Comparison of ENCODE assay signal across 8 mouse cellular contexts in the genomic region with DNA sequence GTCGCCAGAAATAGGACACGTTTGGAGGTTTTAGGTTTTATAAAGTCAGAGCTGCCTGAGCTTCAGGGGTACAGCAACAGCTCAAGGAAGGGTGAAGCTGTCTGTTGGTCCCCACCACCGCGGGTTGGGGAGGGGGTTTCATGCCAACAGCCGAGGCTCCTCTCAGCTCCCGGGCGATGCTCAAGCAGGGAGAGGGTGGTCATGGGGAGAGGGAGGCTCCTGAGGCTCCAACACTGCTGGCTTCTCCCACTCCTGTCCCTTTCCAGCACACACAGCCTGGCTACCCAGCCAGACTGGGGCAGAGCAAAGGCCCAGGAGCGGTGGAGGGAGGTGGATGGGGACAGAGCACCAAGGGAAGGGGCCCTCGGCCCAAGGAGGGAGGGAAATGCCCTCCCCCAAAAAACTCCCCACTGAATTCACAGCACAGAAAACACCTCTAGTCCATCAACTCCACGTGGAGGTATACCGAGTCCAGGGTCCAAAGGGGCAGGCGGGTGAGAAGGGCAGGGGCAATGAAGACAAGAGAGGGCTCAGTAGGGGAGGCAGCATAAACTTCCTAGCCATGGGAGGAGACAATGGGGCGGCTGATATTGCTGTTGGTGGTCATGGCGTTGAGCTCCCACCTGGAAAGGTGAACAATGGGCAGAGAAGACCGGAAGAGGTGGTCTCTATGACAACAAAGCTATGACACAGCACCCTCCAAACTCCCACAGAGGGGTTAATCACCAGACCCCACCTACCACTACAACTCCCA. TPM values are rescaled to one million over a fixed set of nuclear protein-coding genes. Genes with fewer than 3 reads are reported as not detected.
DNase-seq lines count a peak whose midpoint lies in the region; ATAC-seq and TF ChIP-seq lines count a peak whose summit lies in the region.

No protein-coding gene starts in this region.

- peak; percentile 39 for ATAC-seq in forebrain, embryonic 13.5 days
- ATAC-seq in liver, embryonic 13.5 days (ENCODE audit: low read depth) = peak; percentile 7; the same call in 1 of the 2 replicates
- no peak; the same call in 1 of the 2 replicates for ATAC-seq in megakaryocyte progenitor cell, adult 5-6 weeks (replicated peaks; ENCODE audit: poor library complexity)

- peaks cover 62% of the 10 kb centered on the region for H3K79me2 ChIP-seq in C2C12 (ENCODE audit: control insufficient read depth, insufficient read depth)

- no peaks in the 10 kb centered on the region for H3K9me3 ChIP-seq in forebrain, embryonic 13.5 days (replicated peaks)
- H3K9me3 ChIP-seq in liver, embryonic 13.5 days (replicated peaks) = no peaks in the 10 kb centered on the region

- H3K4me1 ChIP-seq in cerebellum, adult 2 months (ENCODE audit: control insufficient read depth, insufficient read depth, low read length) = peaks cover 17% of the 10 kb centered on the region
- peaks cover 37% of the 10 kb centered on the region for H3K4me1 ChIP-seq in forebrain, embryonic 13.5 days
- H3K4me1 ChIP-seq in liver, embryonic 13.5 days (replicated peaks) = peaks cover 50% of the 10 kb centered on the region

- peaks cover 54% of the 10 kb centered on the region for H3K36me3 ChIP-seq in C2C12 (ENCODE audit: control insufficient read depth, insufficient read depth)
- peaks cover 57% of the 10 kb centered on the region for H3K36me3 ChIP-seq in forebrain, embryonic 13.5 days (ENCODE audit: poor library complexity, severe bottlenecking)
- peaks cover 56% of the 10 kb centered on the region for H3K36me3 ChIP-seq in liver, embryonic 13.5 days

- TF ChIP-seq CTCF in cerebellum, adult 2 months (IDR thresholded peaks at IDR 0.05; ENCODE audit: borderline replicate concordance, insufficient read depth, low read depth, low read length) = no peak
- no peak for TF ChIP-seq CTCF in C2C12 (IDR thresholded peaks at IDR 0.05; ENCODE audit: control insufficient read depth, insufficient read depth, insufficient read length)

- H3K79me3 ChIP-seq in C2C12 (ENCODE audit: low read depth) = peaks cover 38% of the 10 kb centered on the region

- peak overlapping the region; percentile 62 for H3ac ChIP-seq in C2C12 (ENCODE audit: control insufficient read depth, insufficient read length, low read depth)

- TF ChIP-seq POLR2A in cerebellum, adult 2 months (IDR thresholded peaks at IDR 0.05; ENCODE audit: borderline replicate concordance, insufficient read depth, low read length) = no peak

- peak overlapping the region; percentile 94 for H3K4me3 ChIP-seq in cerebellum, adult 2 months (replicated peaks; ENCODE audit: insufficient read depth, low read depth, low read length)
- H3K4me3 ChIP-seq in C2C12 (ENCODE audit: insufficient read depth, poor library complexity, severe bottlenecking) = peak overlapping the region; percentile 6
- H3K4me3 ChIP-seq in forebrain, embryonic 13.5 days = peak overlapping the region; percentile 81
- H3K4me3 ChIP-seq in liver, embryonic 13.5 days (replicated peaks) = peak overlapping the region; percentile 85

- no peak for DNase-seq in cerebellum, adult 2 months
- no peak for DNase-seq in cerebellum, adult 11 months
- no peak for DNase-seq in liver, embryonic 13.5 days
- DNase-seq in urinary bladder, postnatal 10 days (ENCODE audit: low spot score) = no peak
- no peak for DNase-seq in ovary, postnatal 36 days (ENCODE audit: low spot score)

- H3K27ac ChIP-seq in cerebellum, adult 2 months (ENCODE audit: insufficient read depth, low read length) = no peak overlapping the region
- H3K27ac ChIP-seq in forebrain, embryonic 13.5 days = peak overlapping the region; percentile 65
- H3K27ac ChIP-seq in liver, embryonic 13.5 days = peak overlapping the region; percentile 87

- H3K27me3 ChIP-seq in cerebellum, adult 2 months (ENCODE audit: control insufficient read depth, insufficient read depth, low read length) = no peaks in the 10 kb centered on the region
- no peaks in the 10 kb centered on the region for H3K27me3 ChIP-seq in C2C12 (ENCODE audit: control insufficient read depth, insufficient read depth, insufficient read length)
- no peaks in the 10 kb centered on the region for H3K27me3 ChIP-seq in forebrain, embryonic 13.5 days
- no peaks in the 10 kb centered on the region for H3K27me3 ChIP-seq in liver, embryonic 13.5 days

- WGBS in cerebellum, adult 2 months = 12% methylated on average over 15 of the region's 15 CpGs
- WGBS in forebrain, embryonic 13.5 days = 16% methylated on average over 15 of the region's 15 CpGs
- 32% methylated on average over 15 of the region's 15 CpGs for WGBS in liver, embryonic 13.5 days (ENCODE audit: insufficient replicate concordance)

- H3K9ac ChIP-seq in forebrain, embryonic 13.5 days = peak overlapping the region; percentile 77
- peak overlapping the region; percentile 83 for H3K9ac ChIP-seq in liver, embryonic 13.5 days

- peak overlapping the region; percentile 73 for H3K4me2 ChIP-seq in forebrain, embryonic 13.5 days
- peak overlapping the region; percentile 86 for H3K4me2 ChIP-seq in liver, embryonic 13.5 days

TF ChIP-seq in C2C12, 6 proteins besides CTCF, POLR2A, EP300 and RAD21:
- no peak for TF ChIP-seq MYOG (IDR thresholded peaks at IDR 0.05; ENCODE audit: control insufficient read depth, extremely low read depth, insufficient read length)
- TF ChIP-seq MAX (IDR thresholded peaks at IDR 0.05) = no peak
- no peak for TF ChIP-seq FOSL1 (IDR thresholded peaks at IDR 0.05; ENCODE audit: insufficient read depth, low read length, poor library complexity, severe bottlenecking)
- TF ChIP-seq USF1 (IDR thresholded peaks at IDR 0.05; ENCODE audit: low read depth) = no peak
- no peak for TF ChIP-seq MYOD1 (IDR thresholded peaks at IDR 0.05; ENCODE audit: control insufficient read depth, insufficient read length, low read depth)
- TF ChIP-seq CEBPB (IDR thresholded peaks at IDR 0.05; ENCODE audit: low read depth) = no peak
TF ChIP-seq in C2C12: peak in this region for 0.

RNA-seq across cellular contexts. Expression of gene Rrp36, which starts 0.6 kb away (rescaled TPM):
- polyA plus RNA-seq in cerebellum, adult 2 months (2012; rRNA removed) = 32.3 and 33.0 TPM in 2 replicates
- polyA plus RNA-seq in C2C12 (2012; fragmentation: generic; extraction: Trizol) = 45.8 TPM
- 54.5 and 59.7 TPM in 2 replicates for polyA plus RNA-seq in forebrain, embryonic 13.5 days (2015; fragmentation: Nextera tagmentation; extraction: Ambion mirVana)
- 31.7 and 31.9 TPM in 2 replicates for polyA plus RNA-seq in liver, embryonic 13.5 days (2015; fragmentation: Nextera tagmentation; extraction: Ambion mirVana)
- total RNA-seq in megakaryocyte progenitor cell, adult 5-6 weeks (2015) = 12.4 and 13.6 TPM in 2 replicates
- total RNA-seq in megakaryocyte progenitor cell, adult 5-6 weeks (2017) = 70.4 and 89.7 TPM in 2 replicates

RNA-seq across cellular contexts. Expression of gene Mea1, which starts 3.9 kb away (rescaled TPM):
- 136 and 147 TPM in 2 replicates for polyA plus RNA-seq in cerebellum, adult 2 months (2012; rRNA removed)
- polyA plus RNA-seq in C2C12 (2012; fragmentation: generic; extraction: Trizol) = 141 TPM
- 196 and 208 TPM in 2 replicates for polyA plus RNA-seq in forebrain, embryonic 13.5 days (2015; fragmentation: Nextera tagmentation; extraction: Ambion mirVana)
- 65.2 and 67.8 TPM in 2 replicates for polyA plus RNA-seq in liver, embryonic 13.5 days (2015; fragmentation: Nextera tagmentation; extraction: Ambion mirVana)
- 47.6 and 53.5 TPM in 2 replicates for total RNA-seq in megakaryocyte progenitor cell, adult 5-6 weeks (2015)
- 74.9 and 77.6 TPM in 2 replicates for total RNA-seq in megakaryocyte progenitor cell, adult 5-6 weeks (2017)

RNA-seq across cellular contexts. Expression of gene Klhdc3, which starts 6.0 kb away (rescaled TPM):
- 237 and 240 TPM in 2 replicates for polyA plus RNA-seq in cerebellum, adult 2 months (2012; rRNA removed)
- polyA plus RNA-seq in C2C12 (2012; fragmentation: generic; extraction: Trizol) = 58.6 TPM
- polyA plus RNA-seq in forebrain, embryonic 13.5 days (2015; fragmentation: Nextera tagmentation; extraction: Ambion mirVana) = 145 and 147 TPM in 2 replicates
- 73.1 and 75.6 TPM in 2 replicates for polyA plus RNA-seq in liver, embryonic 13.5 days (2015; fragmentation: Nextera tagmentation; extraction: Ambion mirVana)
- 36.4 and 40.8 TPM in 2 replicates for total RNA-seq in megakaryocyte progenitor cell, adult 5-6 weeks (2015)
- total RNA-seq in megakaryocyte progenitor cell, adult 5-6 weeks (2017) = 26.3 and 27.8 TPM in 2 replicates

RNA-seq across cellular contexts. Expression of gene Cul7, which starts 24.6 kb away (rescaled TPM):
- polyA plus RNA-seq in cerebellum, adult 2 months (2012; rRNA removed) = 43.3 and 44.5 TPM in 2 replicates
- polyA plus RNA-seq in C2C12 (2012; fragmentation: generic; extraction: Trizol) = 49.4 TPM
- polyA plus RNA-seq in forebrain, embryonic 13.5 days (2015; fragmentation: Nextera tagmentation; extraction: Ambion mirVana) = 33.5 and 39.0 TPM in 2 replicates
- 10.9 and 12.4 TPM in 2 replicates for polyA plus RNA-seq in liver, embryonic 13.5 days (2015; fragmentation: Nextera tagmentation; extraction: Ambion mirVana)
- 7.3 and 7.6 TPM in 2 replicates for total RNA-seq in megakaryocyte progenitor cell, adult 5-6 weeks (2015)
- 9.1 and 14.3 TPM in 2 replicates for total RNA-seq in megakaryocyte progenitor cell, adult 5-6 weeks (2017)

RNA-seq across cellular contexts. Expression of gene Mrpl2, which starts 28.7 kb away (rescaled TPM):
- polyA plus RNA-seq in cerebellum, adult 2 months (2012; rRNA removed) = 67.5 and 68.2 TPM in 2 replicates
- 151 TPM for polyA plus RNA-seq in C2C12 (2012; fragmentation: generic; extraction: Trizol)
- 89.0 and 97.3 TPM in 2 replicates for polyA plus RNA-seq in forebrain, embryonic 13.5 days (2015; fragmentation: Nextera tagmentation; extraction: Ambion mirVana)
- polyA plus RNA-seq in liver, embryonic 13.5 days (2015; fragmentation: Nextera tagmentation; extraction: Ambion mirVana) = 91.5 and 97.5 TPM in 2 replicates
- 80.1 and 101 TPM in 2 replicates for total RNA-seq in megakaryocyte progenitor cell, adult 5-6 weeks (2015)
- total RNA-seq in megakaryocyte progenitor cell, adult 5-6 weeks (2017) = 75.5 and 84.7 TPM in 2 replicates

Comparison
In these comparisons a context has a peak if more than half of its experiments do, and no peak if none do; other contexts are left out.
1. H3K4me3 ChIP-seq: peak in every context shown above with its lines; median percentile 94 in cerebellum, adult 2 months; 85 in liver, embryonic 13.5 days; 81 in forebrain, embryonic 13.5 days; 6 in C2C12.